Mouse (Mus musculus): ENCODE measurements around the gene Tmem208.

DNA sequence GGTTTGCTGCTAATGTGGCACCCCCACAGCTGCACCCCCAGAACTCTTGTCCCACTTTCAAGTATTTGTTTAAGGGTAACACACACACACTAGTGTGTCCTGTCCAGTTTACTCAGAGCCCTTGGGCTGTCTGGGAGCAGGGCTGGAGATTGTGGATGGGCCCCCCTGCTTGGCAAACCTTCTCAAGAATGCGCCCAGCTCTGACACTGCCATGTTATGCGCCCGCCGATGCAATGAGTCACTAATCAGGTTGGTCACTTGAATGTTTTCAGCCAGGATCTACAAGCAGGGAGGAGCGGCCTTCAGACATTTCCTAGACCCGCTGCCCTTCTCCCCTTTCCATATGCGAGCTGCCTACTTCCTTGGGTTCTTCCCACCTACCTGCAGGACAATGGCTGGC is 33.7 kb upstream of the Tmem208 start:
- TF ChIP-seq EP300 (IDR thresholded peaks at IDR 0.05): no peak
- no peak for TF ChIP-seq CTCF (IDR thresholded peaks at IDR 0.05)
